Mouse (Mus musculus) olfactory bulb, adult 2 months (tissue): ENCODE data around the gene Gemin5.

ENCODE experiments used
- CTCF ChIP-seq: fragments of 200-500 bp; IDR thresholded peaks from 2 replicates; pipeline ENCODE4 v1.5.1; 2012; ENCODE audit warnings: low read depth, mild to moderate bottlenecking, low read length, moderate library complexity; ENCODE audit not compliant: insufficient read depth
- POLR2A ChIP-seq: fragments of 200-500 bp; IDR thresholded peaks from 2 replicates; pipeline ENCODE4 v1.6.1; 2012; ENCODE audit warnings: mild to moderate bottlenecking, low read depth, low read length, moderate library complexity; ENCODE audit not compliant: insufficient read depth

DNA sequence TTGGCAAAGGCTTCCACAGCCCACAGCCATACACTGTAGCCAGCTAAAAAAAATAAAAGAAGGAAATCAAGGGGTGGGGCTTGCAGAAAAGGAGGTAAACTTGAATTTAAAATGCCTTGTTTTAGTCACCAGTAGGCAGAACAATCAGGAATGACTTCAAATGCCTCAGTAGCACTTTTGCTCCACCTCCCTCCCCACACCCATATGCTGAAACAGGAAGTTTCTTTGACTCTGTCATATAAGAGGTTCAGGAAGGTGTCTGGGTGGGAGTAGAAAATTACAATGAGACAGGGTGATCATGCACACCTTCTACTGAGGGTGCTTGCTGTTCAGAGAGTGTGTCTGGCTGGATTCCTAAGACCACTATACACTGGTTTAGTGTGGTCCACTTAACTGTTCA, 33.5 kb downstream of the Gemin5 start:
- TF ChIP-seq CTCF = no peak
- no peak for TF ChIP-seq POLR2A
